Mouse (Mus musculus) retina, adult 2 months (tissue): Measurements from ENCODE around the gene Bach2.

Experiments used
- DNase-seq: peaks from one replicate; pipeline ENCODE4 v3.0.0-alpha.2; 2012; ENCODE audit warnings: low read depth, low spot score

Gene Bach2

GRCm38 (mm10) chr4:32225191-32225590 lies 13.4 kb upstream of the Bach2 start:
- DNase-seq = no peak

- DNase-seq = no peak
Measured at GRCm38 (mm10) chr4:32227970-32228557, 10.5 kb upstream of the Bach2 start.

GRCm38 (mm10) chr4:32229266-32229665 lies 9.3 kb upstream of the Bach2 start:
- no peak for DNase-seq

GRCm38 (mm10) chr4:32231258-32232055 lies 7.1 kb upstream of the Bach2 start:
- DNase-seq = no peak

- no peak for DNase-seq
Measured at GRCm38 (mm10) chr4:32235920-32236705, 2.5 kb upstream of the Bach2 start.

GRCm38 (mm10) chr4:32238921-32239748 lies 531 bp downstream of the Bach2 start:
- no peak for DNase-seq

- DNase-seq = no peak
Measured at GRCm38 (mm10) chr4:32239749-32240131, 1.1 kb downstream of the Bach2 start.

GRCm38 (mm10) chr4:32240457-32241030 lies 1.9 kb downstream of the Bach2 start:
- no peak for DNase-seq

GRCm38 (mm10) chr4:32241351-32241980 lies 2.9 kb downstream of the Bach2 start:
- no peak for DNase-seq

- no peak for DNase-seq
Measured at GRCm38 (mm10) chr4:32242122-32242615, 3.6 kb downstream of the Bach2 start.

GRCm38 (mm10) chr4:32243458-32243857 lies 4.9 kb downstream of the Bach2 start:
- DNase-seq = no peak

- no peak for DNase-seq
Measured at GRCm38 (mm10) chr4:32244092-32244745, 5.6 kb downstream of the Bach2 start.

GRCm38 (mm10) chr4:32245586-32245985 lies 7.0 kb downstream of the Bach2 start:
- no peak for DNase-seq

GRCm38 (mm10) chr4:32246020-32246419 lies 7.4 kb downstream of the Bach2 start:
- no peak for DNase-seq

GRCm38 (mm10) chr4:32246801-32247200 lies 8.2 kb downstream of the Bach2 start:
- no peak for DNase-seq

- no peak for DNase-seq
Measured at GRCm38 (mm10) chr4:32247463-32248113, 9.0 kb downstream of the Bach2 start.

- no peak for DNase-seq
Measured at GRCm38 (mm10) chr4:32248236-32248635, 9.6 kb downstream of the Bach2 start.

- no peak for DNase-seq
Measured at GRCm38 (mm10) chr4:32248990-32249393, 10.4 kb downstream of the Bach2 start.

GRCm38 (mm10) chr4:32249748-32250332 lies 11.2 kb downstream of the Bach2 start:
- no peak for DNase-seq
